Mouse (Mus musculus) hindbrain, embryonic 16.5 days (tissue): ENCODE measurements at regions not wholly inside any gene's neighbourhood (a gene's known extent, or its start where the extent isn't known, plus 50 kb on each side); places are given as distances from the start of the nearest gene placed in this dataset.
"Not testable (repeated sequence)": the region's sequence is repeated elsewhere in the genome, so short reads cannot be mapped to it uniquely, and the experiment has no call there.

Source experiments
- ATAC-seq: fragments of 200-750 bp; cut with Nextera tagmentation; 2 replicates; pipeline ENCODE4 v1.8.0; 2017; ENCODE audit warnings: moderate TSS enrichment, moderate library complexity
- H3K27ac ChIP-seq: fragments of 300-500 bp; sonication (generic); 2 replicates; pipeline ENCODE4 v1.5.1; 2014; ENCODE audit warnings: low read depth, mild to moderate bottlenecking, control low read depth, low read length, moderate library complexity
- H3K27me3 ChIP-seq: fragments of 300-500 bp; sonication (generic); replicated peaks from 2 replicates; pipeline ENCODE4 v1.6.1; 2014; ENCODE audit warnings: low read length; ENCODE audit not compliant: control insufficient read depth, insufficient read depth
- H3K36me3 ChIP-seq: fragments of 300-500 bp; sonication (generic); 2 replicates; pipeline ENCODE4 v1.6.1; 2014; ENCODE audit warnings: mild to moderate bottlenecking, low read length, moderate library complexity, mixed read lengths; ENCODE audit not compliant: control insufficient read depth, insufficient read depth
- H3K4me1 ChIP-seq: fragments of 300-500 bp; sonication (generic); 2 replicates; pipeline ENCODE4 v1.6.1; 2014; ENCODE audit warnings: low read depth, low read length; ENCODE audit not compliant: control insufficient read depth, insufficient read depth
- H3K4me2 ChIP-seq: fragments of 300-500 bp; sonication (generic); 2 replicates; pipeline ENCODE4 v1.6.1; 2014; ENCODE audit warnings: mild to moderate bottlenecking, low read length, control low read depth, moderate library complexity
- H3K4me3 ChIP-seq: fragments of 300-500 bp; sonication (generic); 2 replicates; pipeline ENCODE4 v1.5.1; 2014; ENCODE audit warnings: mild to moderate bottlenecking, low read length, control low read depth, moderate library complexity
- H3K9ac ChIP-seq: fragments of 300-500 bp; sonication (generic); 2 replicates; pipeline ENCODE4 v1.6.1; 2014; ENCODE audit warnings: low read depth, mild to moderate bottlenecking, control low read depth, low read length, moderate library complexity
- H3K9me3 ChIP-seq: fragments of 300-500 bp; sonication (generic); 2 replicates; pipeline ENCODE4 v1.6.1; 2014; ENCODE audit warnings: mild to moderate bottlenecking, low read length, moderate library complexity; ENCODE audit not compliant: control insufficient read depth
- WGBS: fragments of 180-500 bp; shearing (Covaris S2); extraction: QIAGEN DNeasy Blood & Tissue Kit; methylation state at CpG from one replicate; pipeline ENCODE4 v1.1.7; 2014; 5-methylcytosine and 5-hydroxymethylcytosine counted together

GRCm38 (mm10) chr15:34027111-34027510 lies 330.6 kb downstream of the 9430069I07Rik start:
- not testable (repeated sequence) for H3K27me3 ChIP-seq, H3K4me3 ChIP-seq, H3K27ac ChIP-seq, H3K36me3 ChIP-seq, ATAC-seq, H3K4me2 ChIP-seq, H3K4me1 ChIP-seq, H3K9me3 ChIP-seq, H3K9ac ChIP-seq
- 79% methylated on average over 8 of the region's 8 CpGs for WGBS

DNA sequence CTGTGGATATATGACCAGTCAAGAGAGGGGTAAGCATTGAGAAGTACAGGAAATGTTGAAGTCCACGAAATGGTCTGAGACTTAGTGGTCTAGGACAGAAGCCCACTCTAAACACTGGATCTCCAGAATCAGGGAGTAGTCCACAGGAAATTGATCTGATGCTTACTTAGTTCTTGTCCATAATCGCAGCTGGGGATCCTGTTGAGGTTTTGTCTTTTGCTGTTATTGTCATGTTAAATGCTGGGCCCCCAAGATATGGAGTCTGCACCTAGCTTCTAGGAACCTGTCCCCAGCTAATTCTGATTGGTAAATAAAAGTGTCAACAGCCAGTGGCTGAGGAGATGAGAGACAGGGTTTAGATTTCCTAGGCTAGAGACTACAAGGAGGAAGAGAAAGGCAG lies 332.3 kb downstream of the 9430069I07Rik start:
- Histone ChIP-seq H3K4me3 (no peak overlapping the region), H3K9ac (no peak overlapping the region), H3K27ac (no peak overlapping the region), H3K4me1 (no peaks in the 10 kb centered on the region), H3K36me3 (no peaks in the 10 kb centered on the region), H3K9me3 (no peaks in the 10 kb centered on the region), H3K27me3 (no peaks in the 10 kb centered on the region), H3K4me2 (no peak overlapping the region)
- 90% methylated on average over 2 of the region's 2 CpGs for WGBS
- ATAC-seq, result no peak

DNA sequence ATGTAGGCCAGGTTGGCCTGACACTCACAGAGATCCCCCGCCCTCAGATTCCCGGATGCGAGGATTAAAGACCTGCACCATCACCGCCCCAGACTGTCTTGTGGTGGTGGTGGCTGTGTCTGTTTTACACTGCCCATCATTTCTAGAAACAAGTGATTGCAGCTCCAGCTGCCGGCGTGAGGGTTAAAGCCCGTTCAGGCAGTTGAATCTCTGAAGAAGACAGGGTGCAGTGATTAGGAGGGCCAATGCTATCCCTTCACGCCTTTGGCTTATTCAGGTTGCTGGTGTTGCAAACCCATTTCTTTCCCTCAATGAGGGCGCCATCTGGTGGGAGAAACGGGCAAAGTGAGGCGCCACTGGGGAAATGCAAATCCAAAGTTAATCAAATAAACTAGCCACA lies 335.8 kb downstream of the 9430069I07Rik start:
- H3K9me3 ChIP-seq, result no peaks in the 10 kb centered on the region
- no peak overlapping the region for H3K9ac ChIP-seq
- H3K27ac ChIP-seq, result no peak overlapping the region
- H3K36me3 ChIP-seq, result no peaks in the 10 kb centered on the region
- WGBS, result 33% methylated on average over 11 of the region's 11 CpGs
- H3K4me3 ChIP-seq, result no peak overlapping the region
- peak; percentile 64 for ATAC-seq
- H3K27me3 ChIP-seq, result no peaks in the 10 kb centered on the region
- H3K4me1 ChIP-seq, result no peaks in the 10 kb centered on the region
- H3K4me2 ChIP-seq, result no peak overlapping the region

DNA sequence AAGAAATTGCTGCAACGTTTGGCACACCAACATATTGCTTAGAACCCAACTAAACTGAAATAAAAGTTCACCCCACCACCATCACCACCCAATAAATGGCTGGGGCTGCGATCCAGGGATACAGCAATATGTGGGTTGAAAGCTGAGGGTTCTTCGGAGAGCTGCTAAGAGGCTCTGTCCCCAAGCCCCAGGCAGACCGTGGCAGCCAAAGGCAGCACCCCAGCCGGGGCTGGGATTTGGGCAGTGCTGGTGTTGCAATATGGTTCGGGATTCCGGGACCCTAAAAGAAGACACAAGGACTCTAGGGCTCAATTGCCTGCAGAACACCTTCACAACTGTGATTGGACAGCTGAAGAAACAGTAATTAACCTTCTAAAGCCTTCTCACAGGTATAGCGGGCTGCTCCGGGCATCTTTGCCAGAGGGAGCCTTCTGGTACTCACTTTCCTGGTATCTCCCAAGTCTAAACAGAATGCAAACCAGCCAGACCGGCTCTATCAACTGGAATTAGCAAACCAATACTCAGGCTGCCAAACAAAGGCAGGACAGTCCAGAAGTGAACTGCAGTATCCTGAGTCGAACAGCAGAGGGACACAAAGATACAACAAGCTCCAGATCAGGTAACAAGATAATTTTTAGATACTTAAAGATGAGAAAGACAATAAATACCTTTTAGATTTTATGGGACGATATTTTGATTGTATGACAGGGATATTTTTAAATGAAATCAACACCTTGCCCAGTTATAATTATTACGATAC lies 341.1 kb downstream of the 9430069I07Rik start:
- H3K9ac ChIP-seq, result no peak overlapping the region
- no peak overlapping the region for H3K4me3 ChIP-seq
- H3K4me1 ChIP-seq, result no peaks in the 10 kb centered on the region
- no peaks in the 10 kb centered on the region for H3K36me3 ChIP-seq
- no peaks in the 10 kb centered on the region for H3K27me3 ChIP-seq
- ATAC-seq, result peak; percentile 56; the same call in 1 of the 2 replicates
- no peak overlapping the region for H3K27ac ChIP-seq
- no peak overlapping the region; the same call in 1 of the 2 replicates for H3K4me2 ChIP-seq
- 53% methylated on average over 13 of the region's 13 CpGs for WGBS
- no peaks in the 10 kb centered on the region for H3K9me3 ChIP-seq

GRCm38 (mm10) chr15:34008591-34008990 lies 349.1 kb downstream of the 9430069I07Rik start:
- Histone ChIP-seq H3K27ac (no peak overlapping the region), H3K4me1 (no peaks in the 10 kb centered on the region), H3K27me3 (no peaks in the 10 kb centered on the region), H3K9ac (no peak overlapping the region), H3K4me3 (no peak overlapping the region), H3K4me2 (no peak overlapping the region), H3K9me3 (no peaks in the 10 kb centered on the region), H3K36me3 (no peaks in the 10 kb centered on the region)
- no peak for ATAC-seq
- 43% methylated on average over 1 of the region's 1 CpGs for WGBS

- Histone ChIP-seq H3K4me3 (no peak overlapping the region), H3K27me3 (no peaks in the 10 kb centered on the region), H3K4me2 (no peak overlapping the region), H3K9ac (no peak overlapping the region), H3K9me3 (no peaks in the 10 kb centered on the region), H3K4me1 (no peaks in the 10 kb centered on the region), H3K27ac (no peak overlapping the region), H3K36me3 (no peaks in the 10 kb centered on the region)
- 86% methylated on average over 4 of the region's 4 CpGs for WGBS
- 0 out of 2 replicates have a peak, but pooled peaks have one; percentile 42 for ATAC-seq
These were observed 365.3 kb downstream of the 9430069I07Rik start for GRCm38 (mm10) chr15:33992383-33992782.

DNA sequence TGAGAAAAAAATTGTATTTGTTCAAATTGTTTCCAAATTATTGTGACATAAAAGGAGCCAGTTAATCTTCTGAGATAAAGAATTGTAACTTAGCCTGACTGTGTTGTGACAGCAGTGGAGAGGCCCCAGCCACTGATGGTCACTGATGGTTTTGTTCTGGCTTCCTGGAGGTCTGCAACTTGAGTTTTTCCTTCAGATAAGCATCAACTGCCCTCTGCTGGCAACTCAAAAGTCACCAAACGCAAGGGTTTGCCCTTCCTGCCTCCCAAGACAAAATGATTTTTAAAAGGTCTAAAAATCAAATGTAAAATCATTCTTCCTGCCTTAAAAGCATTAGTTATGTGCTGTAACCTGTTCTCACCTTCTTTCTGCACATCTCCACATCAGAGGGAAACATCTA lies 382.6 kb downstream of the 9430069I07Rik start:
- 46% methylated on average over 1 of the region's 1 CpGs for WGBS

GRCm38 (mm10) chr15:33973466-33973865 lies 384.2 kb downstream of the 9430069I07Rik start:
- Histone ChIP-seq H3K36me3 (no peaks in the 10 kb centered on the region), H3K4me2 (no peak overlapping the region), H3K4me3 (no peak overlapping the region), H3K27me3 (no peaks in the 10 kb centered on the region), H3K9ac (no peak overlapping the region), H3K27ac (no peak overlapping the region), H3K4me1 (no peaks in the 10 kb centered on the region), H3K9me3 (no peaks in the 10 kb centered on the region)
- no peak for ATAC-seq
- WGBS, result 79% methylated on average over 3 of the region's 3 CpGs

More for the DNA sequence above, 382.6 kb downstream of the 9430069I07Rik start:
- H3K9me3 ChIP-seq, result no peaks in the 10 kb centered on the region
- no peak overlapping the region for H3K4me2 ChIP-seq
- H3K36me3 ChIP-seq, result no peaks in the 10 kb centered on the region
- no peak overlapping the region for H3K27ac ChIP-seq
- no peak overlapping the region for H3K4me3 ChIP-seq
- no peak overlapping the region for H3K9ac ChIP-seq
- H3K4me1 ChIP-seq, result no peaks in the 10 kb centered on the region
- H3K27me3 ChIP-seq, result no peaks in the 10 kb centered on the region
- no peak for ATAC-seq

DNA sequence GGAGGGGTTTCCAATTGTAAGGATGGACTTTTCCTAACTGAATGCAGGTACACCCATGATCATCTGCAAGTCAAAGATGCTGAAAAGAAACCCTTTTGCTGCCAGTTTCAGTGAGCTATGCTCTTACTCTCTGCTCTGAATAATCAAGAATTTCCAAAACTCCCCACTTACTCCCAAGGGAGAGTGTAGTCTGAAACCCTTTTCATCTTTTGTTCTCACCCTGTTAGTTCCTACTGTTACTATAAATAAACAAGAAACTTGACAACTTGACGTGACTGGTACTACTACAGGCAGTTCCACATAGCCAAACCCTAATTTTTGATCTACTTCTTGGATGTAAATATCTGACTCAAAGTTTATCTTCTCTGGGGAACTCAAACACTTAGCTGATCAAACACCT lies 388.3 kb downstream of the 9430069I07Rik start:
- Histone ChIP-seq H3K4me3 (no peak overlapping the region), H3K36me3 (no peaks in the 10 kb centered on the region), H3K4me1 (no peaks in the 10 kb centered on the region), H3K9me3 (no peaks in the 10 kb centered on the region), H3K27me3 (no peaks in the 10 kb centered on the region), H3K27ac (no peak overlapping the region), H3K4me2 (no peak overlapping the region), H3K9ac (no peak overlapping the region)
- no peak for ATAC-seq
- WGBS, result 61% methylated on average over 1 of the region's 1 CpGs
